Mouse (Mus musculus) adrenal gland (tissue): ENCODE measurements around the gene Efl1.
"Not testable (repeated sequence)": the region's sequence is repeated elsewhere in the genome, so short reads cannot be mapped to it uniquely, and the experiment has no call there.

Source experiments
- intact Hi-C: fragments of 180-260 bp; cut with DNase I; formaldehyde crosslinking; loops from one replicate; pipeline ENCODE4 v1.15.1; 2025

The Efl1 gene

GRCm38 (mm10) chr7:82719285-82719684 is 70.9 kb downstream of the Efl1 start:
- intact Hi-C loops: loop anchor here (5.0 kb wide), 2 partner anchors 148 to 833 kb away; partner anchors contain the start of gene Mex3b

GRCm38 (mm10) chr7:82719740-82720139 is 71.3 kb downstream of the Efl1 start:
- intact Hi-C loops: loop anchor here (5.0 kb wide), 2 partner anchors 148 to 833 kb away; partner anchors contain the start of gene Mex3b

- intact Hi-C loops: no loop called here
These were observed 72.1 kb downstream of the Efl1 start for GRCm38 (mm10) chr7:82720501-82720900.

DNA sequence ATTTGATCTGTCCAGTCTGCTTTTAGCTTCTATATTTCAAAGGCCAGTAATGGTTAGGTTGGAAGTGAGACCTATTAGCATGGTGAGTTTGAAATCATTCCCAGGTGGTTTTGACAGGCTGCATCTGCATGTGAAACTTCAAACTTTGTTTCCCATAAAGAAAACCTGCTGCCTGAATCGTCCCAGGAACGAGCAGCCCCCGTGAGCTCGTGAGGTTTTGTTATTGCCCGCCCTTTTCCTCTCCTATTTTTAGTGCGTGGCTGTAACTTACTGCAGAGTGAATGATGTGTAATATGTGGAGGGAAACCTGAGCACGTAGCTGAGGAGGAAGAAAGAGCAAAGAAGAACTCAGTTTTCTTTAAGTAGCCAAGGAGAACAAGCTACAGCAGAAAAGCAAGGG is 72.5 kb downstream of the Efl1 start:
- intact Hi-C loops: no loop called here

GRCm38 (mm10) chr7:82722486-82723123 is 74.2 kb downstream of the Efl1 start:
- intact Hi-C loops: no loop called here

GRCm38 (mm10) chr7:82723151-82723871 is 74.9 kb downstream of the Efl1 start:
- intact Hi-C loops: no loop called here

- intact Hi-C loops: no loop called here
These were observed 76.1 kb downstream of the Efl1 start for GRCm38 (mm10) chr7:82724491-82724890.

DNA sequence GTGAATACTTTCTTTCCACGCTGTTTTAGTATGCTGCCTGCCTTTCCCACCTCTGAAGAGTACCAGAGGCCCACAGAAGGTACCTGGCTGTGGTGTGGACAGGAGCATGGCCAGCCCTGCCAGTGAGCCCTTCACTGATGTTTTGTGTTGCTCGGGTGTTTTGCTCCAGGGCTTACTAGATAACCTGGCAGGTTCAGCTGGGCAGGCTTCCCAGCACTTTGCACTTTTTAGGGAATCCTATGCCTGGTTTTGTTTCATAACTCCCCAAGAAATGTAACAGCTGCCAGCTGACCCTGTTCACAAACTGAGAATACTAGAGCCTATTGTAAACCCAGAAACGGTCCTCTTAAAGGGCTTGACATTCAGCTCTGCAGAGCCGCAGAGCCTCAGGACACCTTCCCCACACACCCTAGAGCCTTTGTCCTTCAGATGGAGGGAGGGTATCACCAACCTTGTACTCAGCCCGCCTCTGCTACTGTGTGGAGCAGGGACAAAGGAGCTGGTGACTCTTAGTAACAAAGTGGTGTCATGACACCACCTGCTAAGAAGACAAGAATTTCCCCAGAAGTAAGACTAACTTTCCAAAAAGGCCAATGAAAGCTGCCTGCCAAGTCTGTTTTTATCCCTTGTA is 76.7 kb downstream of the Efl1 start:
- intact Hi-C loops: no loop called here

DNA sequence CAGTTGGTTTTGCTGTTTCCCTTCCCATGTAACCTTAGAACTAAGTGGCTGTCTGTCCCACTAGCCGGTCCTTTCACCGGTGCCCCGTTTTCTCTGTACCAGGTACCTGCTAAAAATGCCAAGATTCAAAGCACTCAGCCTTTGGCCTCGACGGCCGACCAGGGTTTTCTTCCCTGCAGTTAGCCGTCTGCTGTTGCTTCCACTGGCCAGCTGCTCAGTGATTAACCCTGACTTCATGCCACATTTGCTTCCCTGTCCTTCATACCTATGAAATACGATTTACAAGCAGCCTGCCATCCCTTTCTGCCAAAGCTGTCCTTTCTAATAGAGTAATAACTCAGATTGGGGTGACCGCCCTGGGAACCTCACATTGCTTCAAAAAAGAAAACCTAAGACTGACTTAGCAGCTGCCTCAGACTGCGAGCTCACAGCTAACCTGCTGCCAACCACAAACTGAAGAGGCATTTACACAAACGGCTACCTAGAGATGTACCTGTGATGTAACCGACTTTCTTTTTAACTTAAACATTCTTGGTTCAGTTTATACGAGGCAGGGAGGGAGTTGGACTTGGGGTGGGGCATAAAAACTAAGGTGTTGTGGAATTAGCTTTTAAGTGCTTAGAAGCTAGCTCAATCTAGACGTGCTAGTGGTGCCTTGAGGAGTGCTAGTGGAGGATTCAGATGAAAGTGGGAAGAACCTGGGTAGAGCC is 77.5 kb downstream of the Efl1 start:
- intact Hi-C loops: no loop called here

DNA sequence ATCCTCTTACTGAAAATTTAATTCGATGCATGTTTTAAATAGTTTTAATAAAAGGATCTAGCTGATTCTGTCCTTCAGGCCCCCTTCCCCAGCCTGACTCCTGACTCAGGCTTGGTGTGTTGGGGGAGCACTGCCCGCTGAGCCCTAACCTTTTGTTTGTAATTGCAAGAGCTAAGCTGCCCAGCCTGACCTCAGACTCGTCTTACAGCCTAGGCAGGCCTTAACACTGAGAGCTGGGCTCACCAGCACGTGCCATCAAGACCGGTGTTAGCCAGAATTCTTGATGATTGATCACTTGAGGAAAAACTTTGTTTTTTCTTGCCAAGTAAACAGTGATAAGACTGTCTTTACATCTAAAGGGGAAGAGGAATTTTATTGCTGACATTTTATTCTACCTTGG is 78.7 kb downstream of the Efl1 start:
- intact Hi-C loops: no loop called here

DNA sequence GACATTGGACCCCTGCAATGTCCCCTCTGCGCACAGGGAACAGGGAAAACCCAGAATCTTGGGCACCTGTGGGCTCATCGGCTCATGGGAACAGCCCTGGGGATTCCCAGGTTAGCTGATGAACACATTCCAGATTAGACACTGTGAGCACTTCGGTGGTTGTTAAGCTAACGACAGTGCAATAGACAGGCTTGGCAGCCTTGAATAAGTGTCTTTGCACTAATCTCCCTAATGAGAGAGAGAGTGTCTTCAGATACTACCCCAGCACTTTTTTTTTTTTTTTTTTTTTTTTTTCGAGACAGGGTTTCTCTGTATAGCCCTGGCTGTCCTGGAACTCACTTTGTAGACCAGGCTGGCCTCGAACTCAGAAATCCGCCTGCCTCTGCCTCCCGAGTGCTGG is 80.6 kb downstream of the Efl1 start:
- intact Hi-C loops: not testable (repeated sequence)

DNA sequence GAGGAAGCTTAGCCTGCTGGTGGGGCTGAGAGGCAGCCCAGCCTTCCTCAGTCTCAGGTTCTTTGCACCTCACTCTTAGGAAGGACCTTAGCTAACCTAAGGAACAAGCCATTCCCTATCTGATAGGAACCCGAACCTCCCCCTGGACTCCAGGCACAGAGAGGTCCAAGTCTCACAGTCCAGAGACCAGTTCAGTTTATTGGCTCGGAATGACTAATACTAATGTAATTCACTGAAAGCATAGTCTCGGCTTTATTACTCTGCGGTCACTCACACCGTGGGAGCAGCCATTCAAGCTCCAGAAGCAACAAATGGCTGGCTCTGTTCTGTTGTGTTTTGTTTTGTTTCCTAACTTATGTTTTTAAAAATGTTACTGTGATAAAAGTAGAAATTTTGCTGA is 84.7 kb downstream of the Efl1 start:
- intact Hi-C loops: no loop called here

GRCm38 (mm10) chr7:82733995-82734394 is 85.6 kb downstream of the Efl1 start:
- intact Hi-C loops: no loop called here

GRCm38 (mm10) chr7:82734748-82735600 is 86.6 kb downstream of the Efl1 start:
- intact Hi-C loops: no loop called here

DNA sequence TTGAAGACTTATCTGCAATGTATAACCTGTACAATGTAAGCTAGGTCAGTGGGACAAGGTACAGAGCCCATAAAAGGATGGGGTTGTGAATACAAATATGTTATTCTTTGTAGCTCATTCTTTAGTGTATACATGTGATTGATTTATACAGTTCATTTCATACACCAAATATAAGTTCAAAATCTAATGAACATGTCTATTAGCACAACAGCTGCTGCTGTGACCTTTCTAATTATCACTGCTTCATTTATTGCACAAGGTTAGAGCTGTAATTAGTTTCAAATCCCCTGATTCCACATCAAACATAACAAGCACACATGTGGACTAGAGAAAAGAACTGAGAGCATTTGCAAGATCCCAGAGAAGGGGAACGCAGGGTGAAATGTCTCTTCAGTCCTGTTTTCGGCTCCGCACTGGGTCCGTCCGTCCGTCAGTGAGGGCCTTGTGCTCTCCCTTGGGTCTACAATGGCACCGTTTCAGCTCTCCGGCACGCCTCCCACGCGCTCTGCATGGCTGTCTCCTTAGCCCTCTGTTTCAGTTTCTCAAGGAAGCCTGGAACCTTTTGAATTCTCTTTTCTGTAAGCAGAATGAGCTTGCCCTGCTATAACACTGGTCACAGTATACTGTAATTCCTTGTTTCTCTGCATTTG is 94.8 kb downstream of the Efl1 start:
- intact Hi-C loops: no loop called here

DNA sequence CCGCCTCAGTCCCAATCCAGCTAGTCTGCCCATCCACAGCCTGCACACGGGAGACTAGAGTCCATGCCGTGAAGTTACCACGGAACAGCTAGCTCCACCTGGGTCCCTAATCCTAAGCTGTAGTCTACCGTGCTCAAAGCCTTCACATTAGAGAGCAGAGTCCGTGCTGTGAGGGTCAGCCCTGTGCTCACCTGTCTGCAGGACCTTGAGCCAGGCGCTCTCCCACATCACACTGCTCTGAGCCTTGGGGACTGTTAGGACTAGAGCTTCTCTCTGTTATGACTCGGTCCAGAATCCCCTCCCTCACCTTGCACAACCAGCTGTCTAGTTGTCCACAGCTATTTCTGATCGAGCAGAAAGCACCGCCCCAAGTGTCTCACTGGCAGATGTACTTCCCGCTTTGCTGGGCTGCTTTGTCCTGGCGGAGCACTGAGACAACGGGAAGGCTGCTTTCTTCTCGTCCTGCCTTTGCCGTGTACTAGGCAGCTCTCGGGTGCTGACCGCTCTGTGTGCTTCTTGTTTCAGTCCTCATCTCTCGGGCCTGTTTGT is 95.8 kb downstream of the Efl1 start:
- intact Hi-C loops: no loop called here

GRCm38 (mm10) chr7:82748812-82749211 is 100.4 kb downstream of the Efl1 start:
- intact Hi-C loops: no loop called here

DNA sequence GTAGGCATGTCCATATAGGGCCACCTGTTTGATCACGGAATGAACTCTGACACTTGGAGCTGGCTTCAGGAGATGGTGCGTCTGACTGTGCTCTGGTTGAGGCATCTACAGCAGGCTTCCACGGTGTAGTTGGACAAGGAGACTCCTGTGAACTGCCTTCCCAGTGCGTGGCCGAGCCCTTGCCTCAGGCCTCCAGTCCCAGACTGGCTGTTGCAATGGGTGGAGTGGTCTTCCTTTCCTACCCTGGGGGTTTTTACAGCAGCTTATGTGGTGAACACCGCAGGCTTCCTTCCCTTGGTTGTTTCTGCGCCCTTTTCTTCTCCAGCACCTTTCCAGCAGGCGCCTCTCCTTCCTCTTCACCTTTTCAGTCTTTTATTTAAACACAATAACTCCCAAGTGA is 100.8 kb downstream of the Efl1 start:
- intact Hi-C loops: no loop called here

- intact Hi-C loops: no loop called here
These were observed 104.0 kb downstream of the Efl1 start for GRCm38 (mm10) chr7:82752171-82753085.
